Mouse (Mus musculus) liver, adult 2 months (tissue): Measurements from ENCODE around the gene Med8. TPM values are rescaled to one million over a fixed set of nuclear protein-coding genes. Genes with fewer than 3 reads are reported as not detected.

Source experiments
- DNase-seq: peaks from one replicate; pipeline ENCODE4 v3.0.0-alpha.2; 2011; ENCODE audit warnings: low read depth, low spot score; ENCODE audit errors: extremely low read depth
- H3K27ac ChIP-seq: fragments of 200-500 bp; replicated peaks from 2 replicates; pipeline ENCODE4 v1.5.1; 2012; ENCODE audit warnings: low read depth, mild to moderate bottlenecking, control low read depth, inconsistent platforms, low read length; ENCODE audit not compliant: insufficient read depth
- H3K27me3 ChIP-seq: fragments of 200-500 bp; 2 replicates; pipeline ENCODE4 v1.6.1; 2012; ENCODE audit warnings: mild to moderate bottlenecking, moderate library complexity, low read length, inconsistent platforms; ENCODE audit not compliant: control insufficient read depth, insufficient read depth
- H3K36me3 ChIP-seq: fragments of 200-500 bp; 2 replicates; pipeline ENCODE4 v1.6.1; 2012; ENCODE audit warnings: low read length, inconsistent platforms; ENCODE audit not compliant: control insufficient read depth, insufficient read depth
- H3K4me1 ChIP-seq: fragments of 200-500 bp; 2 replicates; pipeline ENCODE4 v1.6.1; 2011; ENCODE audit warnings: low read length; ENCODE audit not compliant: control insufficient read depth, insufficient read depth
- H3K4me3 ChIP-seq: fragments of 200-500 bp; 2 replicates; pipeline ENCODE4 v1.5.1; 2011; ENCODE audit warnings: low read depth, mild to moderate bottlenecking, control low read depth, low read length, moderate library complexity; ENCODE audit not compliant: insufficient read depth
- H3K79me2 ChIP-seq: fragments of 200-500 bp; 2 replicates; pipeline ENCODE4 v1.6.1; 2012; ENCODE audit warnings: inconsistent platforms, mild to moderate bottlenecking, low read length, moderate library complexity; ENCODE audit not compliant: control insufficient read depth, insufficient read depth
- H3K9ac ChIP-seq: fragments of 200-500 bp; 2 replicates; pipeline ENCODE4 v1.6.1; 2012; ENCODE audit warnings: low read depth, mild to moderate bottlenecking, control low read depth, inconsistent platforms, low read length
- CTCF ChIP-seq: fragments of 200-500 bp; IDR thresholded peaks from 2 replicates; pipeline ENCODE4 v1.5.1; 2011; ENCODE audit warnings: low read depth, low read length, control low read depth
- POLR2A ChIP-seq: fragments of 200-500 bp; IDR thresholded peaks from 2 replicates; pipeline ENCODE4 v1.6.1; 2011; ENCODE audit warnings: low read length, control low read depth; ENCODE audit not compliant: insufficient read depth; ENCODE audit errors: extremely low read depth
- WGBS: fragments of 180-500 bp; shearing (Covaris S2); methylation state at CpG from one replicate; pipeline ENCODE4 v1.1.7; 2018; 5-methylcytosine and 5-hydroxymethylcytosine counted together
- polyA plus RNA-seq: library from polyadenylated mRNA; depleted of rRNA; stranded (reverse); fragments of >200 nt; gene quantifications from 2 replicates; pipeline ENCODE4 v1.2.3, GENCODE M21; 2012
- total RNA-seq: library from RNA; depleted of rRNA; stranded (reverse); fragments of >200 nt; gene quantifications from 2 replicates; pipeline ENCODE4 v1.2.3, GENCODE M21; 2014

The Med8 gene
- total and polyA plus RNA-seq, 2 experiments, result 25.5 to 40.3 TPM

GRCm38 (mm10) chr4:118436820-118437603, 27.9 kb downstream of the Med8 start, which contains the start of gene Cdc20:
Gene Cdc20 (minus strand): TSS chr4:118437352.
- Histone ChIP-seq H3K4me3 (peak within 1 kb of the TSS; percentile 57), H3K9ac (peak within 1 kb of the TSS; percentile 23), H3K79me2 (no peaks in the 10 kb centered on the region), H3K27me3 (0 out of 2 replicates have a peak, but pooled peaks cover 2% of the 10 kb centered on the region), H3K36me3 (peaks cover 2% of the 10 kb centered on the region; the same call in 1 of the 2 replicates), H3K27ac (no peak within 1 kb of the TSS), H3K4me1 (peaks cover 2% of the 10 kb centered on the region)
- whole genome bisulfite sequencing, result 2% methylated on average over 67 of the region's 67 CpGs
- peak; percentile 73 for DNase-seq
- TF ChIP-seq CTCF (no peak), POLR2A (0 out of 2 replicates have a peak, but pooled peaks have one; percentile 40)

- DNase-seq, result no peak
- Histone ChIP-seq H3K9ac (peak overlapping the region; percentile 23), H3K36me3 (no peaks in the 10 kb centered on the region), H3K4me1 (no peaks in the 10 kb centered on the region), H3K4me3 (no peak overlapping the region), H3K27me3 (0 out of 2 replicates have a peak, but pooled peaks cover 2% of the 10 kb centered on the region), H3K27ac (no peak overlapping the region), H3K79me2 (no peaks in the 10 kb centered on the region)
- WGBS, result 31% methylated on average over 12 of the region's 12 CpGs
- TF ChIP-seq CTCF (no peak), POLR2A (no peak)
These were observed 28.7 kb downstream of the Med8 start for GRCm38 (mm10) chr4:118437829-118438253.

GRCm38 (mm10) chr4:118445088-118445487, 36.0 kb downstream of the Med8 start:
- Histone ChIP-seq H3K36me3 (no peaks in the 10 kb centered on the region), H3K27ac (no peak overlapping the region), H3K4me3 (no peak overlapping the region), H3K27me3 (no peaks in the 10 kb centered on the region), H3K79me2 (no peaks in the 10 kb centered on the region), H3K9ac (no peak overlapping the region), H3K4me1 (no peaks in the 10 kb centered on the region)
- TF ChIP-seq CTCF (no peak), POLR2A (no peak)
- DNase-seq, result no peak
- 86% methylated on average over 10 of the region's 10 CpGs for WGBS

- no peak overlapping the region for H3K9ac ChIP-seq
- no peak for DNase-seq
- no peaks in the 10 kb centered on the region for H3K36me3 ChIP-seq
- peak overlapping the region; percentile 8; the same call in 1 of the 2 replicates for H3K4me3 ChIP-seq
- no peaks in the 10 kb centered on the region for H3K27me3 ChIP-seq
- WGBS, result 27% methylated on average over 18 of the region's 18 CpGs
- H3K79me2 ChIP-seq, result no peaks in the 10 kb centered on the region
- H3K27ac ChIP-seq, result no peak overlapping the region
- H3K4me1 ChIP-seq, result no peaks in the 10 kb centered on the region
- TF ChIP-seq CTCF (peak; percentile 27; the same call in 1 of the 2 replicates), POLR2A (no peak)
These were observed 36.8 kb downstream of the Med8 start for GRCm38 (mm10) chr4:118445781-118446414.

GRCm38 (mm10) chr4:118446415-118447153, 37.4 kb downstream of the Med8 start:
- 30% methylated on average over 24 of the region's 24 CpGs for WGBS
- Histone ChIP-seq H3K27me3 (no peaks in the 10 kb centered on the region), H3K79me2 (no peaks in the 10 kb centered on the region), H3K27ac (no peak overlapping the region), H3K36me3 (no peaks in the 10 kb centered on the region), H3K4me1 (no peaks in the 10 kb centered on the region), H3K4me3 (peak overlapping the region; percentile 8; the same call in 1 of the 2 replicates), H3K9ac (no peak overlapping the region)
- TF ChIP-seq CTCF, result no peak
- TF ChIP-seq POLR2A, result no peak
- DNase-seq, result no peak
